Mouse (Mus musculus) retina, adult 2 months (tissue): ENCODE measurements around the gene Wdr74.
A peak's percentile ranks its signal among the peaks of the same experiment; 100 is the strongest.
"Not testable (repeated sequence)": the region's sequence is repeated elsewhere in the genome, so short reads cannot be mapped to it uniquely, and the experiment has no call there.

Experiments
- DNase-seq: peaks from one replicate; pipeline ENCODE4 v3.0.0-alpha.2; 2012; ENCODE audit warnings: low read depth, low spot score

Gene Wdr74

DNA sequence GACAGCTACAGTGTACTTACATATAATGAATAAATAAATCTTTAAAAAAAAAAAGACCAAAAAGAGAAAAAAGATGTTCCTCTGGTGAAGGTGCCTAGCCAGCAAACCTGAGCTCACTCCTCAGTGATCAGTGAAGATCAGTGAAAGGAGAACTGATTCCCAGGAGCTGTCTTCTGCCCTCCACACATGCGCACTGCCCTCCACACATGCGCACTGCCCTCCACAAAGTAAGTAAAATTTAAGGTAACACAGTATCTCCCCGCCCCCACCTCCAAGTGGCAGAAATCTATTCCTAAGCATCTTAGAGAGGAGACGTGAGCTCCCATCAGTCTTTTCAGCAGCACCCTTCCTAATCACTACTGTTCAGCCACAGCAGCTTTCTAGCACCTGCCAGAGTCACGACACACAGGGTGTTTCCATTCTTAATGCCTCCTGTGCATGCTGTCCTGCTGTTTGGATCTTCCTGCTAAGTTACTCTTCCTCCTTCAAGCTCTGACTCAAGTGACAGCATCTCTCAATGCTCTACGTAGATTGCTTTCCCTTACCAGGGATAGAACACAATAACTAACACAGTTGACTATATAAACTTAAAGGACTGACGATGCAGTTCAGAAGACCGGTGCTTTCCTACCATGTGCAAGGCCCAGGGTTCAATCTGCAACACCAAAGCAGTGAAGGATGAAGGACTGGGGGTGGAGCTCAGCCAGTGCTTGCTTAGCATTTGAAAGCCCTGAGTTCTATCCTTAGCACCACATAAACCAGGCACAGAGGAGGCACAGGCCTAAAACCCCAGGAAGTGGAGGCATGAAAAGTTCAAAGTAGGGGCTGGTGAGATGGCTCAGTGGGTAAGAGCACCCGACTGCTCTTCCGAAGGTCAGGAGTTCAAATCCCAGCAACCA lies 19.5 kb upstream of the Wdr74 start:
- no peak for DNase-seq

DNA sequence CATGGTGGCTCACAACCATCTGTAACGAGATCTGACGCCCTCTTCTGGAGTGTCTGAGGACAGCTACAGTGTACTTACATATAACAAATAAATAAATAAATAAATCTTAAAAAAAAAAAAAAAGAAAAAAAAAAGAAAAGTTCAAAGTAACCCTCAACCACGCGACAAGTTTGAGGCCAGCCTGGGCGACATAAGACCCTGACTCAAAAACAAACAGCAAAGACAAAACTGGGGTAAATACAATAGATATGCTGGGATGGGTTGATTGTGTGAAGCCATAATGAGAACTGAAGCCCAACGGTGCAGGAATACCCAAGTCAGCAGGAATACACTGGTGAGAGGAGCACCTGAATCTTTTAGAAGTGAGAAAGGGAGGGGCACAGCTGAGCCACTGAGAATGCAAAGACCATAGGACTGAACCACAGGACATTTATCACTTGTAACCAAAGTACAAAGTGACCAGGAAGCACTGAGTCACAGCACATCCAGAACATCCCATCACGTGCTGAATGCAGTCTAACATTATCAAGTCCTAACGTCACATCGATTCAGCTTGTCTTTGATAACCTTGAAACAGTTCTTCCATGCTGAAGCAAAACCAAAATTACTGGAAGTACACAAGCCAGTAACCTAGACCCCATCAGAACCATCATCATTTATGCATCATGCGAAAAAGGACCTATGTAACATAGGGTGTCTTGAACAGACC lies 18.7 kb upstream of the Wdr74 start:
- no peak for DNase-seq

DNA sequence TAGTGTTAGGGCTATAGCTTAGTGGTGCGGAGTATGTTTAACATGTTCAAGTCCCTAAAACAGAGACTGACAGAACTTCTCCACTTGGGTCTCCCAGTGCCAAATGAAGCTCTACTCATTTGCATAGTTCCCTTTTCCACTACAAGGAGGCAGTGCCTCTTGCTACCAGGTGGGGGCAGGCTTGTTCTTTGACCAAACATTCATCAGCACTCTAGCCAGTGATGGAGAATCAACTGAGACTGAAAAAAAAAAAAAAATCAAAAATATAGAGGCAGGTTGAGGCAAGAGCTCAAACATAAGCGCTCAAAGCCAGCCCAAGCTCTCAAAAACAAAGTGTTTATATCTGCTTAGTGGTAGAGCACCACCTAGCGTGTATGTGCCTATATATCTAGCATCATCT lies 17.3 kb upstream of the Wdr74 start:
- peak; percentile 39 for DNase-seq

DNA sequence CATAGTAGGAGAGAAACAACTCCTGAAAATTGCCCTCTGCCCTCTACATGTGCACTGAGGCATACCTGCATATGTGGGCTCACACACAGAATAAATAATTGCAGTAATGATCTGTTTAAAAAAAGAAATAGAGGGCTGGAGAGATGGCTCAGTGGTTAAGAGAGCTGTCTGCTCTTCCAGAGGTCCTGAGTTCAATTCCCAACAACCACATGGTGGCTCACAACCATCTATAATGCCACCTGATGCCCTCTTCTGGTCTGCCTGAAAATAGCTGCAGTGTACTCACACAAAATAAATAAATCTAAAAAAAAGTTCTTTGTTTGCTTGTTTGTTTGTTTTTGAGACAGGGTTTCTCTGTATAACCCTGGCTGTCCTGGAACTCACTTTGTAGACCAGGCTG lies 16.6 kb upstream of the Wdr74 start:
- DNase-seq = not testable (repeated sequence)

DNA sequence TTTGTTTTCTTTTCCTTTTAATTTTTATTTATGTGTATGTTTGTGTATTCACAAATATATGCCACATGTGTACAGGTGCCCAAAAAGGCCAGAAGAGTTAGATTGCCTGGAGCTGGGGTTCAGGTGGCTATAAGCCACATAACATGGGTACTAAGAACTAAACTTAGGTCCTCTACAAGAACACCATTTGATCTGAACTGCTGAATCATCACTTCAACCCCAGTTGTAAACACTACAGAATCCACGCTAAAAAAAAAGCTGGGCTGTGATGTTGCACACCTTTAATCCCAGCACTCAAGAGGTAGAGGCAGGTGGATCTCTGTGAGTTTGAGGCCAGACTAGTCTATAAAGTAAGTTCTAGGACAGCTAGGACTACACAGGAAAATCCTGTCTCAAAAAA lies 14.2 kb upstream of the Wdr74 start:
- DNase-seq = no peak

DNA sequence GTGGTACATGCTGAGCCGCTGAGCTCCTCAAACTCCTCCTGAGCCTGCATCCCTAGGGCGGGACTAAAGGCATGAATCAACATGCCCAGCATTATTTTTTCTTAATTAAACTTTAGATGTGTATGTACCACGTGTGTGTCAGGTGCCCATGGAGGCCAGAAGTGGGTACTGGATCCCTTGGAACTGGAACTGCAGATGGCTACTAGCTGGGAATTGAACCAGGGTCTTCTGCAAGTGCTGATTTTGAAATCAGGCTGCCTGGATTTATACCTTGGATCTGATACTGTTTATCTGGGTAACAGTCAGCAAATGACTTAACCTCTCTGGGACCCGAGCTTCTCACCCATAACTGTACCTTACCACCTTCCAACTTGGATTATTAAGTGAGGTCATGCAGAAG lies 13.6 kb upstream of the Wdr74 start:
- no peak for DNase-seq

DNA sequence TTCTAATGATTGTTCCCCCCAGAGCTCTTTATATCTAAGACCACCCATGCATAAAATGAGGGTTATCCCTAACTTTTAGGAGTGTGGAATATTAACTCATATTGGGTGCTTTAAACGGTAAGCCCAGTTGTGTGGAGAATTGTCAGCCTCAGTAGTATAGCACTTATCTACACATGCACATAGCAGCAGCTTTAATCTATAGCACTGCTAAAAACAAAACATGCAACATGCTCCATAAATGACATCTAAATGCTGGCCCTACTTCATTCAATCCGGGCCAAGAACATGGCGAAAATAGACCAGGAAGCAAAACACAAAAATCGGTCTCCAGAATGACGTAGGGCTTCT lies 13.1 kb upstream of the Wdr74 start:
- DNase-seq = no peak

DNA sequence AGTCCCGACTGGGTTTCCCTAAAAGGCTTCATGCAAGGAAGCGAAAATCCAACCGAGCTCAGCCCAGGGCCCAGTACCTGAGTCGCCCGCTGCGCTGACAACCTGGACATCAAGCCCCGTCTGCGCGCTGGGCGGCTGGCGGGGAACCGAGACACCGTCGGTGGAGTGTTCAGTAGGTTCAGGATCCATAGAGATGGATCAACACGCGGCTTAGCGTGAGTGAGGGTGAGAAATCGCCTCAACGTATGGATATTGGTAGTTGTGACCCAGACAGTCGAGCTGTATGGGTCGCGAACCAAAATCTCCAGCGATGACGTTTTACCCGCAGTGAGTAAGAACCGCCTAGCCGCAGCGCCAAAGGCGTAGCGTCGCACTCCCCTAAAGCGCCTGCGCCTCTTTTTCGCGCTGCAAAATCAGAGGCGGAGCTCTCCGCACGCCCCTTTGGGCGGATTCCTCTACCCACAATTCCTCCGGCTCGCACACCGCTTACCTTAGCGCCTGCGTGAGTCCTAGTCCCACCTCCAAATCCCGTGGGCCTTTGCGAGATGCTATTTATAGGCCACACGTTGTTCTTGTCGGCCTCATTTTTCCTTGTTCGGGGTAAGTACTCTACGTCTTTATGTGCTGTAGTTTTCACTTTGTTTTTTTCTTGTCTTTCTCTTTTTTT lies 12.6 kb upstream of the Wdr74 start, which contains the start of gene Slc3a2:
TSS of gene Slc3a2 (minus strand) at position 463 of the 667 bp plus-strand sequence.
- DNase-seq = peak; percentile 92

DNA sequence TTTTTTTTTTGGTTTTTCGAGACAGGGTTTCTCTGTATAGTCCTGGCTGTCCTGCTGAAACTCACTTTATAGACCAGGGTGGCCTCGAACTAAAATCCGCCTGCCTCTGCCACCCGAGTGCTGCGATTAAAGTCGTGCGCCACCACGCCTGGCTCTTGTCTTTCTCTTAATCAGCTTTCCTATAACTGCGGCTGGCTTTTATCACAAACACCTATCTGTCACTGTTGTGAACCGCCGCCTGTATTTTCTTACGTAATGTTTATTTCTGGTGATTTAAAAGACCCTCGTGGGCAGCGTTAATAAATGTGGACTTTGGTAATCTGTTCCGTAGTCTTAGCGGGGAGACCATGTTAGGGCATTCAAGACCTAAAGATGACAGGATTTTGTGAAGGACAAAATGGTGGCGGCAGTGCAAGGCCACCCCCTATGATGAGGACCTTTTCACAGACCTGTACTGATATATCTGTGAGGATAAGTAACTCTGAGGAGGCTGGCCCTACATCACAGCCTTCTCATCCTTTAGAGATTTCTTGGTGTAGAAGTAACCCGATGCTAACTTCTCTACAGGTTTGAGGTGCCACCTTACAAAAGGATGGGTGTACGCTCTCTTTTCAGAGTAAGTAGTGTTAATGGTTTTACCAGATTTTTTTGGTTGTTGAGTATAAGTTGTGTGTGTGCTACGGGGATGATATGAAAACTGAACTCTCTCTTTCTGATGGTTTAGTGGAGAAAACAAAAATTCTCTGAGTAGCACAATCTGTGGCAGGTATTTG lies 11.9 kb upstream of the Wdr74 start:
- DNase-seq = no peak

DNA sequence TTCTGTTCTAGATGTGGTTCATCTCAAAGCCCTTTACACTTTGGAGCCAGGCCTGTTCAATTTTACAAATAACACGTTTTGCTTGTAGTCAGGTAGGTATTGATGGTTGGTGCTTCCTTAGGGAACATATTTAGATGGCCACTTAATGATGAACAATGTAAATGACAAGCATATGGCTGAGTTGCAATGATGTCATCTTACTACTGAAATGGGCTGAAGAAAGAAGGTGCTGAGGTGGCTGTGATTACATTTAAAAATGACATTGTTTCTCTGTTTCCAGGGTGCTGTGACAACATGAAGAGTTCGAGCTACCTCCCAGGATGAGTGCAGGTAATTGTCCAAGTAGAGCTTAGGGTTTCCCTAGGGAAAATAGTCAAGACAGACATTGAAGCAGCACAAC lies 11.2 kb upstream of the Wdr74 start:
- DNase-seq = no peak

DNA sequence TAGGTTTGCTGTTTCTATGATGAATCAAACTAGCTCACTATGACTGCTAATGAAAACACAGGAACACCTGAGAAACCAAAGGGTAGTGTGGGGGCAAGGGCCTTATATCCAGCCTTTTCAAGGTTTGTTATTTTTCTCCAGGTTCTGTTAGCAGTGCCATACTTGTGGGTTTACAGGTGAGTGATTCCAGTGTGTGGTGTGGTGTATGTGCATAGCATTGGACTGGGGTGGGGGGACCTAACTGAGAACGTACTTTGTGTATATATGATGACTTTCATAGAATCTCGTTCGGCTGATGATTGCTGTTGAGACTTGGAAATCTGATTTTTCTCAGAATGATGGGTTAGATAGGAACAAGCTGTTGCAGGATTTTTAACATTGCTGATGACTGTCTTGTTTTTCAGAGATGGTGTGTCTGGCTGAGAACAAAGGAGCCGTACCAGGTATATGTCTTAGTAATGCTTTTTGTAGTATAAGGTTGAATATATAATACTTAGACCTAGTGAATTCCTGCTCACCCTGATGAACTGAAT lies 10.5 kb upstream of the Wdr74 start:
- DNase-seq = no peak

DNA sequence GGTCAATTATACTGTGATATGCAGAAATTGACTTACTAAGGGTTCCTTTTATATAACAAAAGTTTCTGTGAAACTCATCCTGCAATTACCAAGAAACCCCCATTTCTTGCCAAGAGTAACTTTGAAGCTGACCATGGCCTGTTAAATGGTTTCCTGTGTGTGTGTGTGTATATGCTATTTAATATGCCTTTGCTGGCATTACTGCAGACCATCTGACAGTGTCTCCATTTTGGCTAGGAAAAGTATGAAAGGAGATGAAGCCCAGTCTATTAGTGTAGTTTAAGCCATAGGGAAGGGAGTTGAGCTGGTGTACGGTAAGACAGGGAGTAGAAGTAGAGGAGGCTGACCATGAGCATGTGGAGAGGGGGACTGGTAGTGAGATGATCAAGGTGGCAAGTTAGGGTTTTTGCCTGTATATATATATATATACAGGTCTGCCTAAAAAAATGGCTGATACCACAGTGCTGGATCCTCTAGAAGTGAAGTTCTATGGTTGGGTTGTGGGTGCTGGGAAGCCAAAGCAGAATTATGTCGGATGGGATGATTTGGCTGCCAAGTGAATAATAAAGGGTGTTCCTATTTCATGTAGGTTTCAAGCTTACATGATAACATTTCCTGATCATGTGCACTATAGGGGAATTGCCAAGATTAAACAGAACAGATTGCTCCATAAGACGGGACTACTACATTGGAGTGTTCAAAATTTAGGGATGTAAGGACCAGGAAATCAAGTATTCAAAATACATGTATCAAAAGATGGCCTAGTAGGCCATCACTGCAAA lies 8.8 kb upstream of the Wdr74 start:
- no peak for DNase-seq

DNA sequence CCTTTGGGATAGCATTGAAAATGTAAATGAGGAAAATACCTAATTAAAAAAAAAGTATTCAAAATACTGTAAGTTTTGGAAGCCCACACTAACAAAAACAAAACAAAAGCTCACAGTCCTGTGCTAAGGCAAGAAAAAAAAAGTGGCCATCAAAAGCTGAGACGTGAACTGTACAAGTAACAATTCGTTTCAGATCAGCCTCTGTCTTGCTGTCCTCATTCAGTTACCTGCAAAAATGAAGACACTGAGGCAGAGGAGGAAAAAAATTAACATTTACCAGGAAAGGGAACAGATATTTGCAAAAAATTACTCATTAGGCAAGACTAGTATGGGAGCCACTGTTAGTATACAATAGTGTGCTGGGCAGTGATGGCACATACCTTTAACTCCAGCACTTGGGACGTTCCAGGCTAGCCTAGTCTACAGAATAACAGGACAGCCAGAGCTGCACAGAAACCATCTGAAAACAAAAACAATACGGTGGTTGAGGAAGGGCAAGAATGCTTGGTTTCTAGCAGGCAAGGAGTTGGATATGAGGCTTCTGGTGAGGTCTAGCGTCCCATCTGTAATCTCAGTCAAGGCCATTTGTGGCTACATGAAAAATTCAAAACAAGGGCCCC lies 8.0 kb upstream of the Wdr74 start:
- no peak for DNase-seq

DNA sequence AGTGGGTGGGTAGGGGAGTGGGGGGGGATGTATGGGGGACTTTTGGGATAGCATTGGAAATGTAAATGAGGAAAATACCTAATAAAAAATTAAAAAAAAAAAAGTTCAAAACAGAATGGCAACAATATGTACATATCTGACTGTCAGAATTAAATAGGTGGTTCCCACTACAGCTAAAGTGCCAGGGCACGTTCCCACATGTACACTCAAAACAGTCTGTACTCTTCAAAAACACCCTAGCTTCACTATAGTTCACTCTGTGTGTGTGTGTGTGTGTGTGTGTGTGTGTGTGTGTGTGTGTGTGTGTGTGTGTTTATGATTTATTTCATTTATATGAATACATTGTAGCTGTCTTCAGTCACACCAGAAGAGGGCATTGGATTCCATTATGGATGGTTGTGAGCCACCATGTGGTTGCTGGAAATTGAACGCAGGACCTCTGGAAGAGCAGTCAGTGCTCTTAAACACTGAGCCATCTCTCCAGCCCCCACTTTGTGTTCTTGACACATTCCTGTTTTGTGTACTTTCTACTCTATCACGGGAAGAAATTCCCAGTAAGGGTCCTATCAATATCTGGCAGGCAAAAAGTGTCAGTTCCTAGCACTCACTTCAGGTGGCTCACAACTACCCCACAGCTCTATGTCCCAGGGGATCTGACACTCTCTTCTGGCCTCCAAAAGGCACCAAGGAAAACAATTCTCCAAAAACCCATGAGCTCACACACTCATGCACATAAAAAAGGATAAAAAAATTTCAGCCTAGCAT lies 7.1 kb upstream of the Wdr74 start:
- DNase-seq = not testable (repeated sequence)

DNA sequence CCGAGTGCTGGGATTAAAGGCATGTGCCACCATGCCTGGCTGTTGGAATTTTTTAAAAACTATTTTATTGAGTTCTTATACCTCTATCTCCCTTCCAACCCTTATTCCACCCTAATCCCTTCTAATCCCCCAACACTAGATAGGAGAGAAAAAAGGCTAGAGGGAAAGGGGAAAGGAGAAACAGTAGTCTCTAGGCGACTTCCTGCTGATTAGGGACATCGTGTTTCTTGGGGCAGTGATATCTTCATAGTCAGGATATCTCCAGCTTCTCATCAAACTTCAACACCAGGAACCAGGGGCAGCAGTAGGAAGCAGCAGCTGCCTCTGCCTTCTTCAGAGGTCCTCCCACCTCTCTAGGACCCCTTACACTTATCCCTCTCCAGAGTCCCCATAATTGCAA lies 1.3 kb upstream of the Wdr74 start:
- DNase-seq = no peak

DNA sequence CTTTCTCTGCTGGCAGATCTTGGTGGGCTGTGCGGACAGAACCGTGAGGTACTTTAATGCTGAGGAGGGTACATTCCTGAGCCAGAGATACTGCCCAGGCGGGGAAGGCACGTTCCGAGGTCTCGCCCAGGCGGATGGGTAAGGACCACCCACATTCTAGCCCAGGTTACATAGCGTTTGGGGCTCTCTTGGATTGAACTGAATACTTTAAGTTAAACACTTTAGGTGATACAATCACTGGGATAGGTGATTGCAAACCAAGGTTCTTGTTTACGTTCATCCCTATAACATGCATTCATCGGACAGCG lies 487 bp downstream of the Wdr74 start:
- DNase-seq = no peak

DNA sequence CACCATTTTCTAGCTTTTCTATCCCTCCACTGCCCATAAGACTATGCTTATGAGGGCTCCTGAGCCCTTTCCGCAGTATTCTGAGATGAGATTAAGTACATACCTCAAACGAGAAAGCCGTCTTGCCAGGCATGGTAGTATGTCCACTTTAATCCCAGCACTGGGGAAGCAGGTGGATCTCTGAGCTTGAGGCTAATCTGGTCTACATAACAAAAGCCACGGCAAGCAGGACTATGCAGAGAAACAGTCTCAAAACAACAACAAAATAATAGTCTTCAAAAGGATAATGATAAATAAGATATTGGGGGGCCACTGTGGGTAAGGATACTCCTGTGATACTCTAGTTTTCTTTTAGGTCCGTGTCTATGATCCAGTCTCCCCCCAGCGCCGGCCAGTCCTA lies 3.3 kb downstream of the Wdr74 start:
- no peak for DNase-seq

DNA sequence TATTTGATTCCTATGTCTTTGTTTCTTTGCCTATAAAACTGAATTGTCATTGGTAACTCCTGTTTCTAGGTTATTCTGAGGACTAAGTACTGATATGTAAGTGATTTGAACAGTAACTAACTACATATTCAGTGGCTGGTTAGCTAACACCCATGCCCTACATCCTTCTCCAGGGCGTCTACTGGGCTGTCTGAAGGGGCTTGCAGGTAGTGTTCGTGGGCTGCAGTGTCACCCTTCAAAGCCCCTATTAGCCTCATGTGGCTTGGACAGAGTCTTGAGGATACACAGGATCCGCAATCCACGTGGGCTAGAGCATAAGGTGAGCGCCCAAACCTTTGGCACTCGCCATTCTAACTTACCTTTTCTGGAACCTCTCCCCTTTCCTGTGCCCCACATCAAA lies 4.0 kb downstream of the Wdr74 start:
- DNase-seq = no peak

DNA sequence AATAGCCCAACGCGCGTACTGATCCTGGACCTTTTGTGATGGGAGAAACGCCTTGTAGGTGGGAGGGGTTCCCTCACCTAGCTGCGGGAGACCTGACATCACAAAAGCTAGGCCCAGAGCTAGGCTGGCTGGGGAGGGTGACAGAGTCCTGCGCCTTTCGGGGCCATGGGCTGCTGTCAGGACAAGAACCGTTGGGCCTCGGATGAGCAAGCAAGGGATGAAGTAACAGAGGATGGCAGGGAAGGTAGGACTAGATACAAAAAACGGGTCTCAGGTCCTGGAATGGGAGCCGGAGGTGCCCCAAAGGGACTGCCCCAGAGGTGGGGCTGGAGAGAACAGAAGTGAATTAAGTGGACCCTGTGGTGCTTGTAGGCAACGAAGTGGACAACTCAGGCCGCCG lies 5.0 kb downstream of the Wdr74 start, which contains the start of gene 1700092M07Rik:
TSS of gene 1700092M07Rik (plus strand) at position 116 of the 400 bp plus-strand sequence.
- no peak for DNase-seq
